Mouse (Mus musculus): ENCODE results near the gene Pck1. TPM values are rescaled to one million over a fixed set of nuclear protein-coding genes. Genes with fewer than 3 reads are reported as not detected.
A peak's percentile ranks its signal among the peaks of the same experiment; 100 is the strongest.
"Not testable (repeated sequence)": the region's sequence is repeated elsewhere in the genome, so short reads cannot be mapped to it uniquely, and the experiment has no call there.

Gene Pck1
- polyA plus RNA-seq (2016; fragmentation: Nextera tagmentation; extraction: Ambion mirVana) = not detected in 2 replicates

GRCm38 (mm10) chr2:173152436-173153151 lies at the start of gene Pck1:
Gene Pck1, plus strand, starts transcription at chr2:173153048.
- Histone ChIP-seq H3K9ac (no peak within 1 kb of the TSS), H3K9me3 (no peaks in the 10 kb centered on the region), H3K4me2 (no peak within 1 kb of the TSS), H3K27ac (no peak within 1 kb of the TSS), H3K4me1 (no peaks in the 10 kb centered on the region), H3K27me3 (no peaks in the 10 kb centered on the region), H3K4me3 (replicated peaks) (no peak within 1 kb of the TSS), H3K36me3 (replicated peaks) (no peaks in the 10 kb centered on the region)
- no peak for ATAC-seq (ENCODE audit: low FRiP score)
- WGBS = 86% methylated on average over 13 of the region's 13 CpGs

GRCm38 (mm10) chr2:173106409-173106808 lies 46.4 kb upstream of the Pck1 start:
- no peak for ATAC-seq (ENCODE audit: low FRiP score)
- H3K4me2 ChIP-seq = no peak overlapping the region
- H3K36me3 ChIP-seq (replicated peaks) = no peaks in the 10 kb centered on the region
- H3K27ac ChIP-seq = no peak overlapping the region
- H3K9me3 ChIP-seq = 0 out of 2 replicates have a peak, but pooled peaks cover 1% of the 10 kb centered on the region
- no peaks in the 10 kb centered on the region for H3K4me1 ChIP-seq
- H3K4me3 ChIP-seq (replicated peaks) = no peak overlapping the region
- H3K9ac ChIP-seq = no peak overlapping the region
- H3K27me3 ChIP-seq = peaks cover 17% of the 10 kb centered on the region
- WGBS = 89% methylated on average over 9 of the region's 9 CpGs

- peak; percentile 51; the same call in 1 of the 2 replicates for ATAC-seq (ENCODE audit: low FRiP score)
- 16% methylated on average over 14 of the region's 14 CpGs for WGBS
- Histone ChIP-seq H3K9me3 (0 out of 2 replicates have a peak, but pooled peaks cover 3% of the 10 kb centered on the region), H3K36me3 (replicated peaks) (no peaks in the 10 kb centered on the region), H3K4me3 (replicated peaks) (no peak overlapping the region), H3K27me3 (peaks cover 13% of the 10 kb centered on the region), H3K4me2 (no peak overlapping the region), H3K27ac (no peak overlapping the region), H3K4me1 (no peaks in the 10 kb centered on the region), H3K9ac (no peak overlapping the region)
These were observed 45.7 kb upstream of the Pck1 start for GRCm38 (mm10) chr2:173106889-173107785.

- no peak overlapping the region for H3K27ac ChIP-seq
- no peak overlapping the region for H3K4me2 ChIP-seq
- ATAC-seq (ENCODE audit: low FRiP score) = no peak
- 0 out of 2 replicates have a peak, but pooled peaks cover 3% of the 10 kb centered on the region for H3K9me3 ChIP-seq
- H3K36me3 ChIP-seq (replicated peaks) = no peaks in the 10 kb centered on the region
- WGBS = 80% methylated on average over 6 of the region's 6 CpGs
- H3K4me1 ChIP-seq = no peaks in the 10 kb centered on the region
- H3K4me3 ChIP-seq (replicated peaks) = no peak overlapping the region
- peaks cover 13% of the 10 kb centered on the region for H3K27me3 ChIP-seq
- H3K9ac ChIP-seq = no peak overlapping the region
These were observed 44.2 kb upstream of the Pck1 start for GRCm38 (mm10) chr2:173108509-173109190.

GRCm38 (mm10) chr2:173109510-173109909 lies 43.3 kb upstream of the Pck1 start:
- H3K27ac ChIP-seq = no peak overlapping the region
- H3K4me2 ChIP-seq = no peak overlapping the region
- 91% methylated on average over 7 of the region's 7 CpGs for WGBS
- 0 out of 2 replicates have a peak, but pooled peaks cover 3% of the 10 kb centered on the region for H3K9me3 ChIP-seq
- ATAC-seq (ENCODE audit: low FRiP score) = no peak
- H3K4me1 ChIP-seq = no peaks in the 10 kb centered on the region
- H3K27me3 ChIP-seq = peaks cover 13% of the 10 kb centered on the region
- H3K9ac ChIP-seq = no peak overlapping the region
- H3K4me3 ChIP-seq (replicated peaks) = no peak overlapping the region
- no peaks in the 10 kb centered on the region for H3K36me3 ChIP-seq (replicated peaks)

GRCm38 (mm10) chr2:173110571-173110970 lies 42.3 kb upstream of the Pck1 start:
- peaks cover 13% of the 10 kb centered on the region for H3K27me3 ChIP-seq
- H3K4me1 ChIP-seq = no peaks in the 10 kb centered on the region
- H3K36me3 ChIP-seq (replicated peaks) = no peaks in the 10 kb centered on the region
- 86% methylated on average over 9 of the region's 9 CpGs for WGBS
- H3K9ac ChIP-seq = no peak overlapping the region
- no peak overlapping the region for H3K27ac ChIP-seq
- no peak overlapping the region for H3K4me3 ChIP-seq (replicated peaks)
- no peak overlapping the region for H3K4me2 ChIP-seq
- 0 out of 2 replicates have a peak, but pooled peaks cover 3% of the 10 kb centered on the region for H3K9me3 ChIP-seq
- ATAC-seq (ENCODE audit: low FRiP score) = no peak

GRCm38 (mm10) chr2:173113796-173114195 lies 39.1 kb upstream of the Pck1 start:
- H3K4me1 ChIP-seq; H3K9ac ChIP-seq; H3K27me3 ChIP-seq; H3K36me3 ChIP-seq (replicated peaks); H3K9me3 ChIP-seq; H3K4me2 ChIP-seq; ATAC-seq (ENCODE audit: low FRiP score); H3K27ac ChIP-seq; H3K4me3 ChIP-seq (replicated peaks): not testable (repeated sequence)
- 58% methylated on average over 3 of the region's 3 CpGs for WGBS

GRCm38 (mm10) chr2:173119023-173119944 lies 33.6 kb upstream of the Pck1 start, which contains the start of gene Ctcfl:
Gene Ctcfl, minus strand, starts transcription at chr2:173119525.
- Histone ChIP-seq H3K27ac (no peak within 1 kb of the TSS), H3K9ac (no peak within 1 kb of the TSS), H3K4me3 (replicated peaks) (no peak within 1 kb of the TSS), H3K27me3 (no peaks in the 10 kb centered on the region), H3K4me1 (0 out of 2 replicates have a peak, but pooled peaks cover 4% of the 10 kb centered on the region), H3K9me3 (no peaks in the 10 kb centered on the region), H3K4me2 (no peak within 1 kb of the TSS), H3K36me3 (replicated peaks) (no peaks in the 10 kb centered on the region)
- 87% methylated on average over 35 of the region's 35 CpGs for WGBS
- ATAC-seq (ENCODE audit: low FRiP score) = no peak

- H3K4me3 ChIP-seq (replicated peaks); H3K27me3 ChIP-seq; H3K9me3 ChIP-seq; H3K36me3 ChIP-seq (replicated peaks); H3K9ac ChIP-seq; H3K27ac ChIP-seq; ATAC-seq (ENCODE audit: low FRiP score); H3K4me1 ChIP-seq; H3K4me2 ChIP-seq: not testable (repeated sequence)
- WGBS = 69% methylated on average over 4 of the region's 4 CpGs
These were observed 32.7 kb upstream of the Pck1 start for GRCm38 (mm10) chr2:173120117-173120516.

- Histone ChIP-seq H3K4me3 (replicated peaks) (no peak overlapping the region), H3K9me3 (no peaks in the 10 kb centered on the region), H3K27me3 (no peaks in the 10 kb centered on the region), H3K36me3 (replicated peaks) (no peaks in the 10 kb centered on the region), H3K9ac (no peak overlapping the region), H3K27ac (no peak overlapping the region), H3K4me1 (no peaks in the 10 kb centered on the region), H3K4me2 (no peak overlapping the region)
- ATAC-seq (ENCODE audit: low FRiP score) = no peak
- 88% methylated on average over 7 of the region's 7 CpGs for WGBS
These were observed 28.7 kb upstream of the Pck1 start for GRCm38 (mm10) chr2:173124022-173124735.

- Histone ChIP-seq H3K9ac (no peak overlapping the region), H3K27me3 (0 out of 2 replicates have a peak, but pooled peaks cover 2% of the 10 kb centered on the region), H3K4me1 (no peaks in the 10 kb centered on the region), H3K4me2 (no peak overlapping the region), H3K27ac (no peak overlapping the region), H3K4me3 (replicated peaks) (no peak overlapping the region), H3K9me3 (no peaks in the 10 kb centered on the region), H3K36me3 (replicated peaks) (no peaks in the 10 kb centered on the region)
- 88% methylated on average over 4 of the region's 4 CpGs for WGBS
- ATAC-seq (ENCODE audit: low FRiP score) = no peak
These were observed 26.5 kb upstream of the Pck1 start for GRCm38 (mm10) chr2:173126386-173126785.

Measured in forebrain, embryonic 12.5 days (tissue).